Mouse (Mus musculus) MEL (cell line): Measurements from ENCODE around the gene Cpne2. TPM values are rescaled to one million over a fixed set of nuclear protein-coding genes. Genes with fewer than 3 reads are reported as not detected.

Experiments used
- DNase-seq: peaks from one replicate; pipeline ENCODE4 v3.0.0; 2011; ENCODE audit warnings: low read depth, low spot score
- H3K27ac ChIP-seq: 2 replicates; pipeline ENCODE4 v1.5.1; 2012; ENCODE audit warnings: low read depth, mild to moderate bottlenecking, control low read depth, low read length, moderate library complexity; ENCODE audit not compliant: control insufficient read depth
- H3K27me3 ChIP-seq, 2 experiments: fragments of 150-350 bp in 1 of 2; sonication (generic) in 1 of 2; 2 replicates each; pipeline ENCODE4 v1.6.1; 2012; ENCODE audit warnings: low read length in 2 of 2, mild to moderate bottlenecking in 2 of 2, improper control_type of control experiment in 1 of 2, moderate library complexity in 1 of 2; ENCODE audit not compliant: insufficient read depth in 2 of 2, control insufficient read depth in 1 of 2
- H3K36me3 ChIP-seq, 2 experiments: 2 replicates each; pipeline ENCODE4 v1.6.1; 2012 to 2014; ENCODE audit warnings: low read length in 2 of 2, improper control_type of control experiment in 1 of 2, inconsistent platforms in 1 of 2, mild to moderate bottlenecking in 1 of 2; ENCODE audit not compliant: insufficient read depth in 2 of 2, control insufficient read depth in 1 of 2
- H3K4me1 ChIP-seq, 2 experiments: fragments of 150-350 bp in 1 of 2; sonication (generic) in 1 of 2; 2 replicates each; pipeline ENCODE4 v1.6.1; 2012; ENCODE audit warnings: low read length in 2 of 2, improper control_type of control experiment in 1 of 2, mild to moderate bottlenecking in 1 of 2; ENCODE audit not compliant: insufficient read depth in 2 of 2, control insufficient read depth in 1 of 2
- H3K4me3 ChIP-seq, 2 experiments: fragments of 150-350 bp in 1 of 2; sonication (generic) in 1 of 2; 2 replicates each; pipeline ENCODE4 v1.5.1; 2012; ENCODE audit warnings: low read depth in 2 of 2, low read length in 2 of 2, mild to moderate bottlenecking in 2 of 2, moderate library complexity in 2 of 2, control low read depth in 1 of 2, improper control_type of control experiment in 1 of 2; ENCODE audit not compliant: control insufficient read depth in 1 of 2, insufficient read depth in 1 of 2
- H3K79me2 ChIP-seq: 2 replicates; pipeline ENCODE4 v1.6.1; 2012; ENCODE audit warnings: mild to moderate bottlenecking, low read length, moderate library complexity; ENCODE audit not compliant: control insufficient read depth, poor library complexity, insufficient read depth
- H3K9ac ChIP-seq: 2 replicates; pipeline ENCODE4 v1.6.1; 2012; ENCODE audit warnings: low read depth, mild to moderate bottlenecking, control low read depth, low read length, moderate library complexity; ENCODE audit not compliant: control insufficient read depth, poor library complexity, severe bottlenecking
- H3K9me3 ChIP-seq: fragments of 150-350 bp; sonication (generic); replicated peaks from 2 replicates; pipeline ENCODE4 v1.6.1; 2012; ENCODE audit warnings: mild to moderate bottlenecking, low read length, improper control_type of control experiment, moderate library complexity; ENCODE audit not compliant: insufficient read depth
- CTCF ChIP-seq, 3 experiments: IDR thresholded peaks in 2 of 3; conservative IDR thresholded peaks in 1 of 3; 2 replicates each; pipeline ENCODE4 v1.5.1; 2011 to 2012; ENCODE audit warnings: low read length in 3 of 3, low read depth in 2 of 3, mild to moderate bottlenecking in 2 of 3, improper control_type of control experiment in 1 of 3, inconsistent platforms in 1 of 3, mixed read lengths in 1 of 3, moderate library complexity in 1 of 3; ENCODE audit not compliant: control insufficient read depth in 1 of 3, insufficient read depth in 1 of 3, poor library complexity in 1 of 3, severe bottlenecking in 1 of 3
- ELF1 ChIP-seq: IDR thresholded peaks from 2 replicates; pipeline ENCODE4 v1.6.1; 2014; ENCODE audit warnings: low read depth, mild to moderate bottlenecking, inconsistent platforms, low read length, improper control_type of control experiment, moderate library complexity
- ETS1 ChIP-seq: IDR thresholded peaks from 2 replicates; pipeline ENCODE4 v1.6.1; 2012; ENCODE audit warnings: low read depth, mild to moderate bottlenecking, inconsistent platforms, low read length, improper control_type of control experiment, moderate library complexity
- GABPA ChIP-seq: IDR thresholded peaks from 2 replicates; pipeline ENCODE4 v1.6.1; 2012; ENCODE audit warnings: low read depth, mild to moderate bottlenecking, inconsistent platforms, low read length, improper control_type of control experiment, moderate library complexity
- HCFC1 ChIP-seq: IDR thresholded peaks from 2 replicates; pipeline ENCODE4 v1.6.1; 2012; ENCODE audit warnings: low read depth, mild to moderate bottlenecking, inconsistent platforms, low read length, improper control_type of control experiment, moderate library complexity
- KAT2A ChIP-seq: conservative IDR thresholded peaks from 2 replicates; pipeline ENCODE4 v1.6.1; 2012; ENCODE audit warnings: low read depth, low read length, improper control_type of control experiment, inconsistent platforms
- MAFK ChIP-seq: IDR thresholded peaks from 2 replicates; pipeline ENCODE4 v1.6.1; 2011; ENCODE audit warnings: low read depth, mild to moderate bottlenecking, low read length, improper control_type of control experiment, borderline replicate concordance
- MAZ ChIP-seq: IDR thresholded peaks from 2 replicates; pipeline ENCODE4 v1.6.1; 2012; ENCODE audit warnings: low read depth, mild to moderate bottlenecking, inconsistent platforms, low read length, improper control_type of control experiment
- MXI1 ChIP-seq: IDR thresholded peaks from 2 replicates; pipeline ENCODE4 v1.6.1; 2011; ENCODE audit warnings: mild to moderate bottlenecking, low read depth, low read length, improper control_type of control experiment
- MYB ChIP-seq: IDR thresholded peaks from 2 replicates; pipeline ENCODE4 v1.6.1; 2011; ENCODE audit warnings: mild to moderate bottlenecking, low read depth, low read length, improper control_type of control experiment
- NELFE ChIP-seq: IDR thresholded peaks from 2 replicates; pipeline ENCODE4 v1.6.1; 2011; ENCODE audit warnings: low read depth, low read length, improper control_type of control experiment
- NRF1 ChIP-seq: IDR thresholded peaks from 2 replicates; pipeline ENCODE4 v1.6.1; 2014; ENCODE audit warnings: low read depth, mild to moderate bottlenecking, inconsistent platforms, low read length, improper control_type of control experiment, moderate library complexity; ENCODE audit not compliant: poor library complexity, insufficient read depth, severe bottlenecking
- POLR2A ChIP-seq, 2 experiments: IDR thresholded peaks; 2 replicates each; pipeline ENCODE4 v1.6.1; 2011 to 2012; ENCODE audit warnings: low read length in 2 of 2, mild to moderate bottlenecking in 2 of 2, control low read depth in 1 of 2, improper control_type of control experiment in 1 of 2, low read depth in 1 of 2, moderate library complexity in 1 of 2; ENCODE audit not compliant: control insufficient read depth in 1 of 2, insufficient read depth in 1 of 2, poor library complexity in 1 of 2
- POLR2AphosphoS5 ChIP-seq: IDR thresholded peaks from 2 replicates; pipeline ENCODE4 v1.6.1; 2012; ENCODE audit warnings: low read depth, borderline replicate concordance, mild to moderate bottlenecking, inconsistent platforms, low read length, moderate library complexity, mixed read lengths
- RAD21 ChIP-seq: IDR thresholded peaks from 2 replicates; pipeline ENCODE4 v1.6.1; 2011; ENCODE audit warnings: mild to moderate bottlenecking, low read depth, low read length, improper control_type of control experiment
- RCOR1 ChIP-seq: IDR thresholded peaks from 2 replicates; pipeline ENCODE4 v1.6.1; 2012; ENCODE audit warnings: low read depth, mild to moderate bottlenecking, inconsistent platforms, low read length, improper control_type of control experiment
- SIN3A ChIP-seq: IDR thresholded peaks from 2 replicates; pipeline ENCODE4 v1.6.1; 2012; ENCODE audit warnings: low read length, improper control_type of control experiment, inconsistent platforms
- SMC3 ChIP-seq: IDR thresholded peaks from 2 replicates; pipeline ENCODE4 v1.6.1; 2011; ENCODE audit warnings: low read depth, low read length, improper control_type of control experiment
- TAL1 ChIP-seq: IDR thresholded peaks from 2 replicates; pipeline ENCODE4 v1.6.1; 2012; ENCODE audit warnings: mild to moderate bottlenecking, inconsistent platforms, low read length, moderate library complexity, mixed read lengths
- TBP ChIP-seq: IDR thresholded peaks from 2 replicates; pipeline ENCODE4 v1.8.0; 2011; ENCODE audit warnings: low read depth, low read length, improper control_type of control experiment
- TCF12 ChIP-seq: IDR thresholded peaks from 2 replicates; pipeline ENCODE4 v1.6.1; 2014; ENCODE audit warnings: low read depth, mild to moderate bottlenecking, inconsistent platforms, low read length, improper control_type of control experiment, moderate library complexity
- ZC3H11A ChIP-seq: IDR thresholded peaks from 2 replicates; pipeline ENCODE4 v1.6.1; 2012; ENCODE audit warnings: low read depth, mild to moderate bottlenecking, inconsistent platforms, low read length, improper control_type of control experiment
- polyA plus RNA-seq, 2 experiments: library from polyadenylated mRNA; stranded (reverse) in 1 of 2; unstranded in 1 of 2; fragments of >175 nt in 1 of 2; fragments of >200 nt in 1 of 2; gene quantifications; 2 replicates each; pipeline versions ENCODE4 v1.2.1 to v1.2.4; 2012; ENCODE audit warnings: low replicate concordance in 2 of 2, low read depth in 1 of 2; ENCODE audit not compliant: insufficient read length in 2 of 2, insufficient read depth in 1 of 2, missing spikeins in 1 of 2
- total RNA-seq: library from RNA; depleted of rRNA; stranded (reverse); fragments of 300-350 nt; gene quantifications from 2 replicates; pipeline ENCODE4 v1.2.3, GENCODE M21; 2012

Gene Cpne2
- total and polyA plus RNA-seq, 3 experiments = 19.1 to 29.7 TPM; not detected in 1

GRCm38 (mm10) chr8:94591691-94592090 lies 58.9 kb downstream of the Cpne2 start:
- H3K79me2 ChIP-seq = peaks cover 15% of the 10 kb centered on the region
- H3K36me3 ChIP-seq = peaks cover 0 to 6% of the 10 kb centered on the region in 2 experiments; a peak in 2 of 4 replicates

GRCm38 (mm10) chr8:94594211-94594610 lies 61.4 kb downstream of the Cpne2 start:
- peaks cover under 1 to 2% of the 10 kb centered on the region in 2 experiments; a peak in 1 of 4 replicates for H3K4me1 ChIP-seq

More at GRCm38 (mm10) chr8:94591691-94592090, 58.9 kb downstream of the Cpne2 start:
- Histone ChIP-seq H3K27me3 (no peaks in the 10 kb centered on the region), H3K9me3 (no peaks in the 10 kb centered on the region), H3K4me3 (no peak overlapping the region), H3K4me1 (no peaks in the 10 kb centered on the region), H3K27ac (no peak overlapping the region), H3K9ac (no peak overlapping the region)
- no peak for DNase-seq
- TF ChIP-seq MAZ = no peak
- no peak for TF ChIP-seq RCOR1
- no peak for TF ChIP-seq CTCF (IDR thresholded peaks at IDR 0.05 in 2 of 3, conservative IDR thresholded peaks at IDR 0.05 in 1 of 3; ENCODE audit: control insufficient read depth in 1 of 3, insufficient read depth in 1 of 3, low read depth in 2 of 3, low read length in 3 of 3, poor library complexity in 1 of 3, severe bottlenecking in 1 of 3)
- no peak for TF ChIP-seq MXI1
- TF ChIP-seq ZC3H11A = no peak
- no peak for TF ChIP-seq HCFC1
- TF ChIP-seq GABPA = no peak
- TF ChIP-seq TAL1 = no peak
- no peak for TF ChIP-seq POLR2AphosphoS5
- no peak for TF ChIP-seq TBP
- no peak for TF ChIP-seq NRF1

More at GRCm38 (mm10) chr8:94594211-94594610, 61.4 kb downstream of the Cpne2 start:
- peak; percentile 36 for DNase-seq
- Histone ChIP-seq H3K9ac (no peak overlapping the region), H3K79me2 (peaks cover 32% of the 10 kb centered on the region), H3K9me3 (no peaks in the 10 kb centered on the region), H3K27me3 (no peaks in the 10 kb centered on the region), H3K36me3 (peaks cover 2 to 3% of the 10 kb centered on the region in 2 experiments; a peak in 3 of 4 replicates), H3K4me3 (no peak overlapping the region), H3K27ac (no peak overlapping the region)
- TF ChIP-seq NELFE = no peak
- no peak for TF ChIP-seq POLR2A (IDR thresholded peaks at IDR 0.05; ENCODE audit: control insufficient read depth in 1 of 2, insufficient read depth in 1 of 2, low read depth in 1 of 2, low read length in 2 of 2, poor library complexity in 1 of 2)
- no peak for TF ChIP-seq TCF12
- TF ChIP-seq TAL1 = no peak
- no peak for TF ChIP-seq SIN3A
- TF ChIP-seq CTCF (IDR thresholded peaks at IDR 0.05 in 2 of 3, conservative IDR thresholded peaks at IDR 0.05 in 1 of 3; ENCODE audit: control insufficient read depth in 1 of 3, insufficient read depth in 1 of 3, low read depth in 2 of 3, low read length in 3 of 3, poor library complexity in 1 of 3, severe bottlenecking in 1 of 3) = peak in 2 of 3 experiments; percentile 30 to 62; a peak in 3 of 6 replicates
- TF ChIP-seq KAT2A = no peak
- no peak for TF ChIP-seq MAFK
- TF ChIP-seq MYB = no peak
- TF ChIP-seq ETS1 = no peak
- TF ChIP-seq ELF1 = no peak
- TF ChIP-seq SMC3 = peak; percentile 61
- peak; percentile 55 for TF ChIP-seq RAD21
- TF ChIP-seq TBP = no peak
- no peak for TF ChIP-seq GABPA
